Mouse (Mus musculus): ENCODE data around the gene Aldh16a1.

Aldh16a1 gene

GRCm38 (mm10) chr7:45138403-45138802, 16.0 kb downstream of the Aldh16a1 start:
- in situ Hi-C loops (cut with MboI; ENCODE audit: unreplicated experiment in 2 of 2): loop anchor here in 1 of 2 experiments (5.0 kb wide), 1 partner anchor 56 kb away; no protein-coding TSS in a partner anchor

- in situ Hi-C loops (cut with MboI; ENCODE audit: unreplicated experiment in 2 of 2): loop anchor here in 1 of 2 experiments (5.0 kb wide), 1 partner anchor 55 kb away; no protein-coding TSS in a partner anchor
Measured at GRCm38 (mm10) chr7:45137171-45138006, 17.0 kb downstream of the Aldh16a1 start.

DNA sequence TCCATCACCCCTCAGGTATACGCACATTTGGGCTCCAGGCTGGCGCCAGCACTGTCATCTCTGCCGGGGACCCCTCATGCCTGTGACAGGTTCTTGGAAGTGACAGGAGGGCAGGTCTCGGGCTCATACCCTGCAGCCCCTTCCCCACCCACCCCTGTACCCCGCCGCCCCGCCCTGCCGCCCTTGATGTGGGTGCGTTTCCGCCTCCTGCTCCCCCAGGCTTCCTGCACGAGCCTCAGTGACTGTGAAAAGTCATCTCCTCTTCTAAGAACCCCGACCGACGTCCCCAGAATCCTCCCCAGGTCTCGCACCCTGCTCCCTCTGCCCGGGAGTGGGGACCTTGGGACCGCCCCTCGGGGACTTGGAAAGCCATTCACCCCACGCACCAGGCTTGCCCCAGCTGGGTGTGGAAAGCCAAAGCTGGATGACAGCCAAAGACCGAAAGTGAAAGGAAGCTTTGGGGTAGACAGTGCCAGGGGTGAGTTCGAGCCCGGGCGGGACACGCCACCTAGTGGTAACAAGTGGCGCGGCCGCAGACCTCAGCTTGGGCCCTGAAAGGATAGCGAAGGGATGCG, 18.3 kb downstream of the Aldh16a1 start, which contains the start of the genes Gm45713 and Flt3l:
Gene Gm45713 (minus strand): TSS at position 239 of the 575 bp plus-strand sequence.
Gene Flt3l (minus strand): TSS at position 440 of the 575 bp plus-strand sequence.
- in situ Hi-C loops (cut with MboI; ENCODE audit: unreplicated experiment in 2 of 2): loop anchor here in 1 of 2 experiments (5.0 kb wide), 1 partner anchor 54 kb away; no protein-coding TSS in a partner anchor

DNA sequence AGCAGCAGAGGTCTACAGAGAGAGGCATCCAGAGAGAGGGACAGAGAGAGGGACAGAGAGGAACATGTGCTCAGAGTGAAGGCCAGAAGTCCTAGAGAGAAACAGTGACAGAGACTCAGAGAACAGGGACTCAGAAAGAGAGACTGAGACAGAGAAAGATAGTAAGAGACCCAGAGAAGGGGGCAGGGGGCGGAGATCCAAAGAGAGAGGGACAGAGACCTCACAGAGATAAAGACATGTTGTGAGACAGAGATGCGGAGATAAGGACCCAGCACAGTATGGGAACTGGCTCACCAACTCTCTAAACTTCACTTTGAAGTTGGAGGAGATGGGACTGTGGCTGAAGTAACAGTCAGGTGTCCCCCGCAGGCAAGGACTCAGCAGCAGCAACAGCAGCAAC, 19.0 kb downstream of the Aldh16a1 start:
- in situ Hi-C loops (cut with MboI; ENCODE audit: unreplicated experiment in 2 of 2): loop anchor here in 1 of 2 experiments (5.0 kb wide), 1 partner anchor 53 kb away; no protein-coding TSS in a partner anchor

DNA sequence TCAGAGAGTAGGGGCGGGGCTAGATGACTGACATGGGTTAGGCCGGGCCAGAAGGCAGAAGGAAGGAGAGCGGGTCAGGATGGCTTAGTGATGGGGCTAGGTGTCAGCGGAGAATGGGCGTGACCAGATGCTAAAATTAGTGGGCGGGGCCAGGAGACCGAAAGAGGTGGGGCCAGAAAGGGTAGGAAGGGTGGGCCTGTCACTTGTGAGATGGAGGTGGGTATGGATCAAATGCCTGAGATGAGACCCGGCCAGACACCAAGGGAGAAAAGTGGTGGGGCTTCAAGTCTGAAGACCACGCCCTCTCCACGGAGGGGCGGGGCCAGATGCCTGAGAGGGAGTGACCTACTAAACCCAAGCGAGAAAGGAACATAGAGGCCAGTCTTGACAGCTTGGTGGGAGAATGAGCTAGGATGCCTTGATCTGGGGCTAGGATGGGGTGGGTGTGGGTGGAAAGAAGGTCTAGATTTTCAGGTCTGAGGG, 19.8 kb downstream of the Aldh16a1 start:
- in situ Hi-C loops (cut with MboI; ENCODE audit: unreplicated experiment in 2 of 2): loop anchor here in 1 of 2 experiments (5.0 kb wide), 1 partner anchor 52 kb away; no protein-coding TSS in a partner anchor

- in situ Hi-C loops (cut with MboI; ENCODE audit: unreplicated experiment in 2 of 2): no loop called here
Measured at GRCm38 (mm10) chr7:45133446-45134159, 20.8 kb downstream of the Aldh16a1 start.

- in situ Hi-C loops (cut with MboI; ENCODE audit: unreplicated experiment in 2 of 2): no loop called here
Measured at GRCm38 (mm10) chr7:45131850-45132249, 22.5 kb downstream of the Aldh16a1 start.

GRCm38 (mm10) chr7:45129776-45130512, 24.4 kb downstream of the Aldh16a1 start:
- in situ Hi-C loops (cut with MboI; ENCODE audit: unreplicated experiment in 2 of 2): loop anchor here in 1 of 2 experiments (5.0 to 10.0 kb wide), 4 partner anchors 48 to 585 kb away; partner anchors contain the start of genes Prmt1, Rpl18 and Sphk2

DNA sequence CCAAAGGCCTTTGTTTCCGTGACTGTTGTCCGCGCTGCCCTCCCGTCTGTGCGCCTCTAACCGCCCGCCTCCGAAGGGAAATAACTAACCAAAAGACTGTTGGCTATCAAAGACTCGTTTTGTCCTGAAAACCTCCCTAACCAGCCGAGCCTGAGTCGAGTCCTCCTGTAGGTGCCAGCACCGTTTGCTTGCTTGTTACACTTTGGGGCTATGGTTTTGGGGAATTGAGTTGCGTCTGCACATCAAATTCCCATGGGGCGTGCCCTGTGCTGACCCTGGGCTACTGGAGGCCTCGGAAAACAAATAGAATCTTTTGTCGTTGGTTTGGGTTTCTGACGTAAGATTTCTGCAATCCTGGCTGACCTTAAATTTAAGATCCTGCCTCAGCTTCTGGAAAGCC, 25.1 kb downstream of the Aldh16a1 start:
- in situ Hi-C loops (cut with MboI; ENCODE audit: unreplicated experiment in 2 of 2): loop anchor here in 1 of 2 experiments (5.0 to 10.0 kb wide), 4 partner anchors 47 to 585 kb away; partner anchors contain the start of genes Prmt1, Rpl18 and Sphk2

DNA sequence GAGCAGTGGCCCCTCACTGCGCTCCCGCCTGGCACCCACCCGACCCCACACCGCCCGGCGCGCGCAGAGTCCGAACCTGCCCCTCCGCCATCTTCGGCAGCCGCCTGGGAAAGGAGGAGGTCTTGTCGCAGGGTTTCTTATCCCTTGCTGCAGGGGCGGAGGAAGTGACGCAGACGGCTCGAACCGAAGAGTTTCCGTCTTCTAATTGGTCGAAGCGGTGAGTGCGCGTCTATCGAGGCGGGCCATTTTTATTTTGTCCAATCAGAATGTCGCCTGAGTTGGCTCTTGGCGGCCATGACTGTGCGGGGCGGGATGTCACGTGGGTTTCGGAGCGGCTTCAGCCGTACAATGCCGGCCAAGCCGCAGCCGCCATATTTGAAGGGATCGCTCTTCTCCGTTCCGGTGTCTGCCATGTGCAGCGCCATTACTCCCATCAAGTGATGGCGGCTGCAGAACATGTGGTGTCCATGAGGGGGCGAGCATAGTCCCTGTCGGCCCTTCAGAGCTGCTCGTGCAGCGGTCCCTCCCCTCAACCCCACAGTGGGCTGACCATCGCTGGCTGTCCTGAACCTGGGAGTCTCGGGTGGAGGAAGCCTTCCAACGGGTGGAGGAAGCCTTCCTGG, 25.6 kb downstream of the Aldh16a1 start, which contains the start of gene Rpl13a:
Gene Rpl13a (minus strand): TSS at position 138 of the 623 bp plus-strand sequence.
- in situ Hi-C loops (cut with MboI; ENCODE audit: unreplicated experiment in 2 of 2): loop anchor here in 1 of 2 experiments (5.0 to 10.0 kb wide), 4 partner anchors 46 to 586 kb away; partner anchors contain the start of genes Prmt1, Rpl18 and Sphk2

DNA sequence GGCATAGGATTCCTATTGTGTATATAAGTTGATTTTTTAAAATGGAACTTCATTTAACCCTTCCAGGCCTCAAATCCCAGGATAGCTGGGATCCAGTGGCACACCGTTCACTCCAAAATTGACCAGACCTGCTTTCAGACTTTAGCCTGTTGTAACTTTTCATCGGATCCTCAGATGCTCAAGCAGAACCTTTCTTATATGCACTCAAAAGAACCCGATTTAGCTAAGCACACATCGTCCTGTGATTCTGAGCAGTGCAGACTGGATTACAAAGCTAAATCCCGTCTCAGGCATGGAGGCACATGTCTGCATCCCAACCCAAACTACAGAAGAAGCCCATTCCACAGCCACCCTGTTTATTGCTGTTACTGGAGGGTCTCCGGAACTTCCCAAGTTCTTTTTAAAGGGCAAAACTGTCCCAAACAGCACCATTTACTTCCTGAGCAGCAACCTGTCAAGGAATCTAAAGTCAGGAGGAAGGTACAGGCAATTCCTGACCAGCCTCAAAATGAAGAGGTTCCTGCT, 26.6 kb downstream of the Aldh16a1 start:
- in situ Hi-C loops (cut with MboI; ENCODE audit: unreplicated experiment in 2 of 2): loop anchor here in 1 of 2 experiments (5.0 to 10.0 kb wide), 4 partner anchors 45 to 587 kb away; partner anchors contain the start of genes Prmt1, Rpl18 and Sphk2

DNA sequence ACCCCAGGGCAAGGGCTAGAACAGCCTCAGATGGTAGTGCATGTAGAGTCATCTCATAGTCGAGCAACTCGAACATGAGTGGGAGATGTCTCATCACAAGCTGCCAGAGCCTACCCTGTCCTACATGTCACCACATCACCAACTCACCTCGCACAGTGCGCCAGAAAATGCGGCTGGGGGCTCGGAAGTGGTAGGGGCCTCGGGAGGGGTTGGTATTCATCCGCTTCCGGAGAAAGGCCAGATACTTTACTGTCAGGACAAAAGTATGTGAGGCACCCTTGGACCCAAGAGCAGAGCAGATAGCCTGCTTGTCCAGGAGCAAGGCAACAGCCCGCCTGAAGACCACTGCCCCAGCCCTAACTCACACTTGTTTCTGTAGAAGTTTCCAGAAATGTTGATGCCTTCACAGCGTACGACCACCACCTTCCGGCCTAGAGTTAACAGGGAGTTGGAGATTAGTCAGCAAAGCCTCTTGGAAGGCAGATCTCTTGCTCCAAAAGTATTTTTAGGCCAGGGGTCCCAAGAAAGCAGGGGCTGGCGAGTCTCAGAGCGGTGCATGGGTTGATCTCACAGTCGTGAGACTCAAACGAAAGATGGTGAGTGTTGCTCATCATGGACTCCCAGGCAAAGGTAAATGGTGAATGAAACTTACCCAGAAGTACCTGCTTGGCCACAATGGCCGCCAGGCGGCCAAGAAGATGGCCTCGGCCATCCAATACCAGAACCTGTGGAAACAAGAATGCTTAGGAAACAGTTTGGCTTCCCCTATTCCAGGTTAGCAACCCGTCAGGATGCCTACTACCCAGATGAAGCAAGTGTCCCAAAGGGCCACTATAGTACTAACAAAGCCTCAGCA, 27.3 kb downstream of the Aldh16a1 start:
- in situ Hi-C loops (cut with MboI; ENCODE audit: unreplicated experiment in 2 of 2): loop anchor here in 1 of 2 experiments (5.0 to 10.0 kb wide), 4 partner anchors 45 to 588 kb away; partner anchors contain the start of genes Prmt1, Rpl18 and Sphk2

DNA sequence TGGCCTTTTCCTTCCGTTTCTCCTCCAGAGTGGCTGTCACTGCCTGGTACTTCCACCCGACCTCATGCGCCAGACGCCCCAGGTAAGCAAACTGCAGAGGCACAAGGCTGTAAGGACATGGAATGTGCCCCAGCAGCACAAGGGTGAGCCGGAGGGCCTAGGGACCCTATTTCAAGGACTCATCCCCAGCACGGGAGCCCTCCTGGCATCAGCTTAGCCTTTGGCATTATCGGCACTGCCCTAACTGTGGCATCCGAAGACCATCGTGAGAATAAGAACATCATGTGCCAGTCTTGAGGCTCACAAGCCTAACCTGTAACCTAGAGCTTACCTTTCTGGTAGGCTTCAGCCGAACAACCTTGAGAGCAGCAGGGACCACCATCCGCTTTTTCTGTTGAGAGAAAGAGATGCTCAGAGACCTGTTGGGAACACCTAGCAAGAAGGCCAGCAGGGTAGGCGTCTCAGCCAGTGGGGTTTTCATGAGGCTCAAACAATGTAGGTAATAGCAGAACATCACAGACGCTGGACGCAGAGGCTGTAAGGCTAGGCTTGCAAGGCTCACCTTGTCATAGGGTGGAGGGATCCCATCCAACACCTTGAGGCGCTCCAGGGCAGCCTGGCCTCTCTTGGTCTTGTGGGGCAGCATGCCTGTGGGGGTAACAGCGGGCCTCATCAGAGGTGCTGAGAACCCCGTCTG, 28.1 kb downstream of the Aldh16a1 start:
- in situ Hi-C loops (cut with MboI; ENCODE audit: unreplicated experiment in 2 of 2): loop anchor here in 1 of 2 experiments (5.0 to 10.0 kb wide), 4 partner anchors 44 to 589 kb away; partner anchors contain the start of genes Prmt1, Rpl18 and Sphk2

DNA sequence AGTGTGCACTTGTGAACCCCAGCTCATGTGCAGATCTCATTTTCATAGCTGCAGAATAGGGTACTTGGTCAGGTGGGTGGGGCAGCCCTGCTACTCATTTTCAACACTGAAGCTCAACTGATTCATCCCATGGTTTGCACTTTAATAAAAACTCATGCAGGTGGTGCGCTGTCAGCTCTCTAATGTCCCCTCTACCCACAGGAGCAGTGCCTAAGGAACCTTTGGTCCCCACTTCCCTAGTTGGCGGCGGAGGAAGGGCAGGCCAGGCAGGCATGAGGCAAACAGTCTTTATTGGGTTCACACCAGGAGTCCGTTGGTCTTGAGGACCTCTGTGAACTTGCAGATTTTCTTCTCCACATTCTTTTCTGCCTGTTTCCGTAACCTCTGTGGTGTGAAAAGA, 28.7 kb downstream of the Aldh16a1 start:
- in situ Hi-C loops (cut with MboI; ENCODE audit: unreplicated experiment in 2 of 2): loop anchor here in 1 of 2 experiments (5.0 to 10.0 kb wide), 4 partner anchors 43 to 589 kb away; partner anchors contain the start of genes Prmt1, Rpl18 and Sphk2

GRCm38 (mm10) chr7:45125144-45125600, 29.2 kb downstream of the Aldh16a1 start:
- in situ Hi-C loops (cut with MboI; ENCODE audit: unreplicated experiment in 2 of 2): loop anchor here in 1 of 2 experiments (5.0 to 10.0 kb wide), 4 partner anchors 43 to 590 kb away; partner anchors contain the start of genes Prmt1, Rpl18 and Sphk2

Data from v-Abl transformed pro-B cells (cell line).